Mouse (Mus musculus) heart, embryonic 13.5 days (tissue): ENCODE measurements at regions not wholly inside any gene's neighbourhood (a gene's known extent, or its start where the extent isn't known, plus 50 kb on each side); places are given as distances from the start of the nearest gene placed in this dataset.
A peak's percentile ranks its signal among the peaks of the same experiment; 100 is the strongest.

Experiments
- ATAC-seq: fragments of 200-750 bp; cut with Nextera tagmentation; 2 replicates; pipeline ENCODE4 v1.8.0; 2017; ENCODE audit warnings: moderate TSS enrichment; ENCODE audit not compliant: insufficient number of reproducible peaks, low FRiP score, low TSS enrichment; ENCODE audit errors: extremely low read depth
- H3K27ac ChIP-seq: fragments of 300-500 bp; sonication (generic); replicated peaks from 2 replicates; pipeline ENCODE4 v1.5.1; 2015; ENCODE audit warnings: moderate library complexity, mild to moderate bottlenecking, inconsistent platforms
- H3K27me3 ChIP-seq: fragments of 300-500 bp; sonication (generic); replicated peaks from 2 replicates; pipeline ENCODE4 v1.6.1; 2015; ENCODE audit warnings: mild to moderate bottlenecking, inconsistent platforms
- H3K36me3 ChIP-seq: fragments of 300-500 bp; sonication (generic); 2 replicates; pipeline ENCODE4 v1.6.1; 2015; ENCODE audit warnings: mild to moderate bottlenecking, inconsistent platforms
- H3K4me1 ChIP-seq: fragments of 300-500 bp; sonication (generic); 2 replicates; pipeline ENCODE4 v1.6.1; 2015; ENCODE audit warnings: inconsistent platforms
- H3K4me2 ChIP-seq: fragments of 300-500 bp; sonication (generic); 2 replicates; pipeline ENCODE4 v1.6.1; 2015; ENCODE audit warnings: inconsistent platforms, mild to moderate bottlenecking, moderate library complexity
- H3K4me3 ChIP-seq: fragments of 300-500 bp; sonication (generic); 2 replicates; pipeline ENCODE4 v1.5.1; 2015; ENCODE audit warnings: moderate library complexity, mild to moderate bottlenecking, inconsistent platforms
- H3K9ac ChIP-seq: fragments of 300-500 bp; sonication (generic); 2 replicates; pipeline ENCODE4 v1.6.1; 2015; ENCODE audit warnings: inconsistent platforms, mild to moderate bottlenecking, moderate library complexity
- H3K9me3 ChIP-seq: fragments of 300-500 bp; sonication (generic); 2 replicates; pipeline ENCODE4 v1.6.1; 2016; ENCODE audit warnings: inconsistent platforms
- WGBS: fragments of 180-500 bp; shearing (Covaris S2); methylation state at CpG from one replicate; pipeline ENCODE4 v1.1.7; 2015; ENCODE audit warnings: mixed read lengths; 5-methylcytosine and 5-hydroxymethylcytosine counted together

DNA sequence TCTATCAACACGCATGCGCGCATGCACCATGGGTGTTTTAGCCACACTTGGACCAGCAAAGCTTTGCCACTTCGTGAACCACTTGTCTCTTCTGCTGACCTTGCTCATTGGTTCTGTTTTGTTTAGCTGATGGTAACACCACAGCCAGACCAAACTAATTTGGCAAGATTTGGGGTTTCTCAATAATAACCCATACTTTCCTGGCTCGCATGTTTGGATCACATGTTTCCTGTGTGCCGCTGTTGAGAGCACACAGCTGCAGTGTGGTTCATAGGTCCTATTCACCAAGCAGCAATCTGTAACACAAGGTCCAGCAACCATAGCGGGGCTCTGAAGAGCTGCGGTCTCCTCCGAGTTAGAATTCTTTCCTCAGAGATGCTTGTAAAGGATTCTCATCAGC lies 126.4 kb upstream of the Gas1 start:
- no peak overlapping the region for H3K4me2 ChIP-seq
- H3K4me3 ChIP-seq: no peak overlapping the region
- 86% methylated on average over 9 of the region's 9 CpGs for WGBS
- no peak for ATAC-seq
- peaks cover 23% of the 10 kb centered on the region for H3K4me1 ChIP-seq
- H3K9ac ChIP-seq: no peak overlapping the region
- H3K9me3 ChIP-seq: no peaks in the 10 kb centered on the region
- no peaks in the 10 kb centered on the region for H3K27me3 ChIP-seq
- no peak overlapping the region for H3K27ac ChIP-seq
- no peaks in the 10 kb centered on the region for H3K36me3 ChIP-seq

DNA sequence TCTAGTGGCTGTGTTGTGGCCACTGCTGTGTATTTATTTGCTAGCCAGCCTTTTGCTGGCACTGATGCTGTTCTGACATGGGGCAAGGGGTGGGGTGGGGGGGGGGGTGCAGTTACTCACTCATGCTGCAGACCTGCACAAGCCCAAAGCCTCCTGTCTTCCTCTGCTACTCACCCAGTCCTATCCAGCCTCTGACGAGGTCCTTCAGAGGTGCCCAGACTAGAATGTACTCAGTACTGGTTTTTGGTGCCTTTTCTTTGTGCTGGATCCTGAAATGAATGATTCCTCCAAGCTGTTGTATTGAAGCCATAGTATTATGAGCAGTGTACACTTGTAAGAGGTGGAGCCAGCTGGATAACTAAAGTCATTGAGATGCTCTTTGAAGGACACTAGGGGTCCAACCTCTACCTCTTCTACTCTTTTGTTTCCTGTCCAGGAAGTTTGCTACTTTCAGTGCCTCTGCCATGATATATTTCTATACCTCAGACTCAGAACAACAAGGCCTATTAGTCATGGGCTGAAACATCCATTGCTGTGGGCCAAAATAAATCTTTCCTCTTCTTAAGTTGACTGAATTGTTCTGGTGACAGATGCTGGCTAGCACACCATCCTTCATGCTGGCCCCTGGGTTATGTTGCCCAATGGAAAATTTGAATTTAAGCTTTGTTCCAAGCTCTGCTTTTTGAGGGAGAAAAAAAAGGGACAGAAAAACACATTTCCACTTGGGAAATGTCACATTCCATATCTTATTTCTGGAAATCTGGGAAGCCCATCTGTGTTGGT lies 128.1 kb upstream of the Gas1 start:
- Histone ChIP-seq H3K27me3 (no peaks in the 10 kb centered on the region), H3K27ac (no peak overlapping the region), H3K9ac (no peak overlapping the region), H3K4me2 (no peak overlapping the region), H3K4me3 (no peak overlapping the region), H3K9me3 (no peaks in the 10 kb centered on the region), H3K4me1 (peaks cover 27% of the 10 kb centered on the region), H3K36me3 (no peaks in the 10 kb centered on the region)
- 66% methylated on average over 1 of the region's 1 CpGs for WGBS
- ATAC-seq: no peak

DNA sequence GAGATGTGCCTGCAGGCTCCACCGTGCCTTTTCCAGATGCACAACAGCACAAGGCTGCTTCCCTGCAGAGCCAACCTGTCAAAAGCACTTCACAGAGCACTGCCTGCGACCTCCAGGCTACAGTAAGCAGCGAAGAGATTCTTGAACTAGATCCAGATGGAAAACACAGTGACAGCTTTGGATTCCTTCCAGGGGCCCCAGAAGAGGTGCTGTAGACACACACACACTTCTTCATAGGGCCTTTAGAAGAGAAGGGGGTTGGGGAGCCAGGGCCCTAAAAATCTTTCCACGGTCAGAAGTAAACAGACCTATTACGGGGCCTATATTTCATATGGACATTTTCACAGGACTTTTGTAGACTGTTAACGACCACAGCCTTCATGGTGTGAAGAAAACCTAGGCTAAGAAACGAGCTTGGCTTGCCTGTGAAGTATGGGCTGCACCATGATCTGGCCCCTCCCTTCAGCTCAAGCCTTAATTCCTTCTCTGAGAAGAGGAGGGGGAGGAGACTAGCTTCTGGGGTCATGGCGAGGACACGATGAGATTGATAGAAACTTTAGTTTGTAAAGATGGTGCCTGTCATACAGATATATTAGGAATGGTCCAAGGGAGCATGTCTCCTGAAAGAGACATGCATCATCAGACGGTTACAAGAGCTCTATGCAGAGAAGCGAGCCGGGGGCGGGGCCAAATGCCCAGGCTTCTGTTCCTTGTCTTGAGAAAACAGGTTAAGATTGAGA lies 131.1 kb upstream of the Gas1 start:
- H3K4me2 ChIP-seq: peak overlapping the region; percentile 36
- no peak overlapping the region for H3K4me3 ChIP-seq
- no peaks in the 10 kb centered on the region for H3K27me3 ChIP-seq
- peak overlapping the region; percentile 84 for H3K27ac ChIP-seq
- H3K36me3 ChIP-seq: no peaks in the 10 kb centered on the region
- 0 out of 2 replicates have a peak overlapping the region, but pooled peaks have one; percentile 25 for H3K9ac ChIP-seq
- 34% methylated on average over 13 of the region's 13 CpGs for WGBS
- no peaks in the 10 kb centered on the region for H3K9me3 ChIP-seq
- ATAC-seq: peak; percentile 56; the same call in 1 of the 2 replicates
- H3K4me1 ChIP-seq: peaks cover 27% of the 10 kb centered on the region

DNA sequence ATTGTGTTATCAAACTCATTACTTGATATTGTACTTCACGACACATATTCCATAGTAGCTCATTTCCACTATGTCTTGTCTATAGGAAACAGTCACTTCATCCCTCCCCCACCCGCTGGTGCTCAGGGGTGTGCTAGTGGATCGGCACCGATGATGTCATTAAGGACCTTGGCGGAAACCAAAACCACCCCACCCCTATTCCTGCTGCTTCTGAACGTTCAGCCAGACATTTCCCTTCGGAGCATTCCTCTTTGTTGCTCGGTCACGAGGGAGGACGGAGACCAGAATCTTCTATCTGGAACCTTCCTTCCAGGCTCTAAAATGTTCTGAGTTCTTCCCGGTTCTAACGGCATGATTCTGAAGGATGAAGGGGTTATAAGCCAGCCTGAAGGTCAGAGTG lies 132.3 kb upstream of the Gas1 start:
- H3K27ac ChIP-seq: peak overlapping the region; percentile 84
- no peak overlapping the region for H3K9ac ChIP-seq
- WGBS: 79% methylated on average over 12 of the region's 12 CpGs
- H3K4me1 ChIP-seq: peaks cover 22% of the 10 kb centered on the region
- ATAC-seq: no peak
- no peak overlapping the region for H3K4me2 ChIP-seq
- H3K9me3 ChIP-seq: no peaks in the 10 kb centered on the region
- H3K27me3 ChIP-seq: no peaks in the 10 kb centered on the region
- no peaks in the 10 kb centered on the region for H3K36me3 ChIP-seq
- no peak overlapping the region for H3K4me3 ChIP-seq

DNA sequence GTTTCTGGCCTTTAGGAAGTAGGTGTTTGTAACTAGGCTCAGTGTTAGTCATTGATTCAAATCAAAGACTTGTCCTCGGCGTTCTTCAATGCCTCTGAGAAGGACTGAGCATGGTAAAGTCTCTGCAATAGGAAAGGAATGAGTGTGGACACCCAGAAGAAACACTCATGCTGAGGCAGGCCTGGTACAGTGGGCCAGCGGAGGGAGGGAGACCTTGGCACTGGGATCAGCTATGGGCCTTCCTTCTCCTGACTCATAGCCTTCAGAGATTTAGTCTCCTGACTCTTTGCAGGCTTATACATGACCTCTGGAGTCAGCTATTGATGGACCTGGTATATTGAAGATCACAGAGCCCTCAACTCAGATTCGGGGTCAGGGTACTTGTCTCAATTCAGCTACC lies 132.8 kb upstream of the Gas1 start:
- H3K4me1 ChIP-seq: peaks cover 22% of the 10 kb centered on the region
- H3K4me3 ChIP-seq: no peak overlapping the region
- no peak overlapping the region for H3K4me2 ChIP-seq
- no peaks in the 10 kb centered on the region for H3K9me3 ChIP-seq
- 0 out of 2 replicates have a peak overlapping the region, but pooled peaks have one; percentile 0 for H3K27ac ChIP-seq
- no peaks in the 10 kb centered on the region for H3K36me3 ChIP-seq
- 80% methylated on average over 4 of the region's 4 CpGs for WGBS
- no peak overlapping the region for H3K9ac ChIP-seq
- no peak for ATAC-seq
- no peaks in the 10 kb centered on the region for H3K27me3 ChIP-seq

DNA sequence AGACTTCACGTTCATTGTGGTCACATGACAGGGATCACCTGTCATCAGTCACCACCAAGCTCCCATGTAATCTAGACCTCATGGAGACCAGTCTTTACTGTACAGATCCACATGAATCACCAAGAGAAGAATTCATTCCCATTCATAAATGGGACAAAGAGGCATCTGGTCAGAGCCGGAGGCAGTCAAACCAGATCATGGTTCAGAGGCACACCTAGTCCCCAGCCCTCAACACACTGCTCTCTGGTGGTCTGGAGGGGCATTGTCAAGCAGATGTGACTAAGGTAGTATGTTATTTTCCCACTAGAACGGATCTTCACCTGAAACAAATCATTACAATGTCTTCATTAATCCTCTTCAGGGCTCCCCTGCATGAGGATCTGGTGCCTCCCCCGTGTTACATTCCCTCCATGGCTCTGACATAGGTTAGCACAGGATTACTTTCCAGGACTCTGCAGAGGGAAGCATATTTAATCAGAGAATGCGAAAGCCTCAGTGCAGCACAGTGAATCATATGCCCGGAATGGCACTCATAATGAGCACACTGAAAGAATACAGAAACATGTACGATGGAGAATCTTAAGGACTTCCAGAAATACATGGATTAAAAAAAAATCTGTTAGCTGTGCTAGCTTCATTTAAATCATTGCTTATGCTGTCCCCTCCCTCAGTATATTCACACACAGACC lies 135.4 kb upstream of the Gas1 start:
- Histone ChIP-seq H3K9me3 (no peaks in the 10 kb centered on the region), H3K36me3 (no peaks in the 10 kb centered on the region), H3K4me3 (no peak overlapping the region), H3K9ac (no peak overlapping the region), H3K27me3 (no peaks in the 10 kb centered on the region), H3K4me2 (no peak overlapping the region), H3K27ac (no peak overlapping the region), H3K4me1 (peaks cover 18% of the 10 kb centered on the region)
- no peak for ATAC-seq
- WGBS: 59% methylated on average over 7 of the region's 7 CpGs

DNA sequence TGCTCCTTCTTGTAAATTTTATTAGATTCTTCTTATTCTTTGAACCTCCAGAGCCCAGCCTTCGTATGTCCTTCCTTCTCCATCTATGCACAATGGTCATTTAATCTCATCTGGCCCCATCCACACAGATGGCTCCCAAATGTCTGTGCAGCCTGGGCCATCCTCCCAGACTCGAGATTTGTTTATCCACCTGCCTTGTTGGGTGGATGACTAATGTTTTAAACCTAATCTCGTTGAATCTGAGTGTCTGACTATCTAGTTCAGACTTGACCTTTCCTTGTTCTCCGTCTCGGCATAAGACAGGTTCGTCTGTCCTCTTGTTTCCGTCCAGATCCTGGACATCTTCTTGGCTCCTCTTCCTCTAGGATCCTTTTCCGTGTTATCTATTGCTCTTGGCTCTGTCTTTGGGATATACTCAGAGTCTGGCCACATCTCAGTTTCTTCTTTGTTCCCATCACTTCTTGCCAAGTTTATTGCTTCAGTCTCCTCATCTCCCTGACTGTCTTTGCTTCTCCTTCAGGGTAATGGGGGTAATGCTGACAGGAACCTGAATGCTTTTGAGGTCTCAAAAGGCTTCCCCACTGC lies 141.4 kb upstream of the Gas1 start:
- no peaks in the 10 kb centered on the region for H3K4me1 ChIP-seq
- H3K4me2 ChIP-seq: no peak overlapping the region
- H3K27ac ChIP-seq: no peak overlapping the region
- no peaks in the 10 kb centered on the region for H3K27me3 ChIP-seq
- ATAC-seq: no peak
- H3K9ac ChIP-seq: no peak overlapping the region
- H3K36me3 ChIP-seq: no peaks in the 10 kb centered on the region
- WGBS: 60% methylated on average over 8 of the region's 8 CpGs
- H3K4me3 ChIP-seq: no peak overlapping the region
- H3K9me3 ChIP-seq: no peaks in the 10 kb centered on the region

DNA sequence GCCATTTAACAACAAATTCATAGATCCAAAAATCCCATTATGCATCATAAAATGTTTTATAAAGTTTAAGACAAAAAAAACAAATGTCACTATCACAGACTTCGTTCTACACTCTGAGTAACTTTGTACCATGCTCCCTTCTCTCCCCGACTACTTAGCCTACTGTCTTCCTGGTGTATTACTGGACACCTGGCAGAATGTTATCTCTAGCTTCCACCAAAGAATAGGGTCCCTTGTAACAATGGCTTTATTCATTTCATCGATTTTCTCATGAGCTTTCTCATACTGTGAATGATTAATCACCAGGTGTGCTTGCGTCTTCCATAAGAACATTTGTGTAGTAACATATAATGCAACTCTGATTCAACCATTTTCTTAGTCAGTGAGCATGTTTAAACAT lies 142.1 kb upstream of the Gas1 start:
- no peak overlapping the region for H3K27ac ChIP-seq
- no peaks in the 10 kb centered on the region for H3K4me1 ChIP-seq
- H3K9me3 ChIP-seq: no peaks in the 10 kb centered on the region
- no peak overlapping the region for H3K4me3 ChIP-seq
- H3K27me3 ChIP-seq: no peaks in the 10 kb centered on the region
- H3K4me2 ChIP-seq: no peak overlapping the region
- no peak for ATAC-seq
- H3K9ac ChIP-seq: no peak overlapping the region
- H3K36me3 ChIP-seq: no peaks in the 10 kb centered on the region
- WGBS: 70% methylated on average over 4 of the region's 4 CpGs

DNA sequence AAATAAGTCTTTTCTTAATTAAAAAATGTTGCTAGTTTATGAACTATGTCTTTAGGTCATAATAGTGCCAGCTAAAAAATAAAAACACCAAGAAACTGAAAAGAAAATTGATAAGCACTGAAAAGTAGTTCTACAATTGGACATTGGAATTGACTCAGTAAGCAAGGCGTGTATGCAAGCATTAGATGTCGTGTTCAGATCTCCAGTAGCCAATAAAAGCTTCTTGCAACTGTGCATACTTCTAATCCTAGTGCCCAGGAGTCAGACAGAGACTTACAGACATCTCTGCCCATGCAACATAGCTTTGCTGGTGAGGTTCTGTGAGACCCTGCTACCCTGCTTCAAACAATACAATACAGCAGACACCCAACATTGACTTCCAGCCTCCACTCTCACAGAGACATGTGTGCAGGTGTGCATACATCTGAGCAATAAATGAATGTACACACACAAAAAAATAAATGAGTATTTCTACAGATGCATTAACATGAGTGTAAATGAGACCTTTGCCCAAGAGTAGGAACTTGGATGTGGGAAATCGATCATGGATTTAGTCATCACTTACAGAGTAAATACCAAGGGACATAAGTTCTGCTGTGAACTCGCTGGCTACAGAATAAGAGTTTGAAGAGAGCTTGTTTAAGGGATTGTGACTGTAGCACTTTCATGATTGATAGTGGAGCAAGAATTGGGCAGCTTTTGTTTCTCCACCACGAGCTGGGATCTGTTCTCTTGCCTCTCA lies 142.9 kb upstream of the Gas1 start:
- ATAC-seq: no peak
- 65% methylated on average over 5 of the region's 5 CpGs for WGBS
- no peak overlapping the region for H3K4me2 ChIP-seq
- no peaks in the 10 kb centered on the region for H3K27me3 ChIP-seq
- no peaks in the 10 kb centered on the region for H3K36me3 ChIP-seq
- H3K9me3 ChIP-seq: no peaks in the 10 kb centered on the region
- no peak overlapping the region for H3K9ac ChIP-seq
- H3K27ac ChIP-seq: no peak overlapping the region
- no peak overlapping the region for H3K4me3 ChIP-seq
- H3K4me1 ChIP-seq: no peaks in the 10 kb centered on the region

DNA sequence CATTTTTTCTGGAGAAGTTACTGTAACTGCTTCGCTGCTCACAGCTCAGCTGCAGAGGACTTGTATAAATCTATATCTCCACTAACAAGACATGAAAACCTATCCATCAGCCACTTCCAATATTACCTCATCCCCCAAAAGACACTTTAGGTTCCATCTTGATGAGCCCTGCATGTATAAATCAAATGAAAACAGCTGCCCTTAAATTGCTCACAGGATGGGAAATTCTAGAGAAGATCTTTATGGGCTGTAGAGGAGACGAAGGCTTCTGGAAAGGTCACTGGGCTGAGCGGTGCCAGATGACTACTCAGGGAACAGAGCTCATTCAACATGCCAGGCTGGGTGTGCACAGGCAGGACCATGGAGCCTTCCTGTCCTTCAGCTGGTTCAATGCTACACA lies 145.4 kb upstream of the Gas1 start:
- H3K27me3 ChIP-seq: no peaks in the 10 kb centered on the region
- H3K36me3 ChIP-seq: no peaks in the 10 kb centered on the region
- no peak overlapping the region for H3K9ac ChIP-seq
- H3K4me2 ChIP-seq: no peak overlapping the region
- ATAC-seq: no peak
- peaks cover 7% of the 10 kb centered on the region; the same call in 1 of the 2 replicates for H3K9me3 ChIP-seq
- H3K4me3 ChIP-seq: no peak overlapping the region
- no peak overlapping the region for H3K27ac ChIP-seq
- H3K4me1 ChIP-seq: no peaks in the 10 kb centered on the region
- 82% methylated on average over 3 of the region's 3 CpGs for WGBS
